Mouse (Mus musculus) myocyte (in vitro differentiated cells): Measurements from ENCODE around the gene Nudt22.

ENCODE experiments used
- CEBPB ChIP-seq: IDR thresholded peaks from 2 replicates; pipeline ENCODE4 v1.6.1; 2011; ENCODE audit warnings: mild to moderate bottlenecking, moderate library complexity; ENCODE audit not compliant: poor library complexity, insufficient read depth, severe bottlenecking
- E2F4 ChIP-seq: IDR thresholded peaks from one replicate; pipeline ENCODE4 v1.6.1; 2011; ENCODE audit warnings: mild to moderate bottlenecking, control low read depth, moderate library complexity; ENCODE audit not compliant: insufficient read depth
- MAX ChIP-seq: IDR thresholded peaks from one replicate; pipeline ENCODE4 v1.6.1; 2011; ENCODE audit warnings: low read depth, mild to moderate bottlenecking, control low read depth
- POLR2A ChIP-seq: IDR thresholded peaks from one replicate; pipeline ENCODE4 v1.6.1; 2011; ENCODE audit warnings: low read depth, mild to moderate bottlenecking, control low read depth, moderate library complexity; ENCODE audit not compliant: insufficient read length
- POLR2AphosphoS2 ChIP-seq: IDR thresholded peaks from one replicate; pipeline ENCODE4 v1.6.1; 2011; ENCODE audit warnings: low read depth, control low read depth; ENCODE audit not compliant: insufficient read length
- TCF12 ChIP-seq: IDR thresholded peaks from one replicate; pipeline ENCODE4 v1.6.1; 2011; ENCODE audit warnings: mild to moderate bottlenecking, control low read depth; ENCODE audit not compliant: poor library complexity, insufficient read depth, severe bottlenecking
- TCF3 ChIP-seq: IDR thresholded peaks from one replicate; pipeline ENCODE4 v1.6.1; 2011; ENCODE audit warnings: low read depth, control low read depth; ENCODE audit not compliant: insufficient read length
- USF1 ChIP-seq: IDR thresholded peaks from one replicate; pipeline ENCODE4 v1.6.1; 2011; ENCODE audit warnings: low read depth, mild to moderate bottlenecking, control low read depth, moderate library complexity

DNA sequence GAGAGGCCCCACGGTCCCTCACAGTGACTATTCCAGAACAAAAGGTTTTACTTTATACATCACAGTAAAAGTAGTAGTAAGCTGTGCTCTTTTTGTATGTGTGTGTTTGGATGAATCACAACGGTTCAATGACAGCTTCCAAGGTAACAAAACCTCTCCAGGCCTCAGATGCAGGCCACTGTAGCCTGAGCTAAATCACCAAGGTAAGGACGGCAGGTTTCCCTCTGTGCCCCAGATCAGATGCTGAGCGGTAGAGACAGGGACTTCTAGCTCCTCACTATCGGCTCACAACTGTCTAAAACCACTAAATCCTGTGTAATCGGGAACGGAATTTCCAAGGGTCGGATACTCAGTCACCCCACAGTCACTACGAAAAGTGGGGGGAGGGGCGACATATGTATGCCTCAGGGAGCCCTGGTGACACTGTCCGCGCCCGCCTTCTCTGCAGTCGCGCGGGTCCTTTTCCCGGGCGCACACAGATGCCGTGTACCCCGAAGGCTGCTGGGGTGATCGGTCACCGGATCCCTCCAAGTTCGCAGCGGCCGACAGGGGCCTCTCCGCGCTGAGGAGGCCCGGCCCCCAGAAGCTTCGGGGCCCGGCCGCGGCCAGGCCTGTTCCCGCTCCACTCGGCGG, 43.3 kb upstream of the Nudt22 start:
- no peak for TF ChIP-seq POLR2A
- no peak for TF ChIP-seq TCF12
- no peak for TF ChIP-seq MAX
- no peak for TF ChIP-seq E2F4
- no peak for TF ChIP-seq CEBPB
- TF ChIP-seq USF1: no peak
- no peak for TF ChIP-seq POLR2AphosphoS2
- TF ChIP-seq TCF3: no peak
